Mouse (Mus musculus) gastrocnemius, adult 2 months (tissue): ENCODE measurements at regions not wholly inside any gene's neighbourhood (a gene's known extent, or its start where the extent isn't known, plus 50 kb on each side); places are given as distances from the start of the nearest gene placed in this dataset.
A peak's percentile ranks its signal among the peaks of the same experiment; 100 is the strongest.
"Not testable (repeated sequence)": the region's sequence is repeated elsewhere in the genome, so short reads cannot be mapped to it uniquely, and the experiment has no call there.

Experiments
- DNase-seq: peaks from one replicate; pipeline ENCODE4 v3.0.0; 2022
- H3K27ac ChIP-seq: fragments of 200-600 bp; 2 replicates; pipeline ENCODE4 v1.8.1; 2022; ENCODE audit warnings: mild to moderate bottlenecking
- H3K4me3 ChIP-seq: fragments of 200-600 bp; 2 replicates; pipeline ENCODE4 v1.8.1; 2022; ENCODE audit warnings: mild to moderate bottlenecking, moderate library complexity
- CTCF ChIP-seq: fragments of 200-600 bp; IDR thresholded peaks from 2 replicates; pipeline ENCODE4 v1.8.1; 2022; ENCODE audit warnings: antibody characterized with exemption, mild to moderate bottlenecking, moderate library complexity
- intact Hi-C: fragments of 180-260 bp; cut with DNase I; formaldehyde crosslinking; loops from one replicate; pipeline ENCODE4 v1.15.1; 2025

DNA sequence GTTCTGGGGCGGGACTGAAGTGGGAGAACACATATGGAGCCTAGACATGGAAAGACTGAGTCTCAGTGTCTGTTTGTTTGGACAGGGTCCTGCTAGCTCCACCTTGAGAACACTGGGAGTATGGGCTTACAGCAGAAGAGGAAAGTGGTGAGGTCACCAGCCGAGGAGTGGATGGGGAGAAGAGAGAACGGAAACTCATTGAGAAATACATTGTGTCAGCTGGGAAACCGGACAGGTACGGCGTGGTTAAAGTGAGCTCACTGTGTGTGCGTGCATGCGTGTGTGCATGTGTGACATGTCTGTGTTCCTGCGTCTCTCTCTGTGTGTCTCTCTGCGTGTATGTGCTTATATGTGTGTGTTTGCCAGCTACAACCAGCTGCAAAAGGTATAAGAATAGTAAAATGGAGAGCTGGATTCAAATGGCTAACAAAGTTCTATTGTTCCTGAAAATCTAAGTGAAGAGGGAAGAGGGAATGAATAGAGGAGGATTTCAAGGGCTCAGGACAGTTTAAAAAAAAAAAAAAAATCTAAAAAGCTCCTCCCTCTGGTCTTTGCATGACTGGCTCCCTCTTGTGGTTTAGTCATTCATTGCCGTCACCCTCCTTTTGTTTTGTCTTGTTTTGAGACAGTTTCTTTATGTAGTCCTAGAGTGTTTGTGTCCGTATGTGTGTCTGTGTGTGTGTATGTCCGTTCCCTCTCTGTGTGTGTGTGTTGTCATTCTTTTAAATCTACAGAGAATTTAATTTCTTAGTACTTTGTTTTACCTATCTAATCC lies 52.0 kb upstream of the Ak4 start:
- peak; percentile 86 for TF ChIP-seq CTCF
- intact Hi-C loops = loop anchor here (1.0 to 10.0 kb wide), 3 partner anchors 18 to 199 kb away; no protein-coding TSS in a partner anchor
- Histone ChIP-seq H3K27ac (peak overlapping the region; percentile 40; the same call in 1 of the 2 replicates), H3K4me3 (0 out of 2 replicates have a peak overlapping the region, but pooled peaks have one; percentile 11)
- peak; percentile 36 for DNase-seq

DNA sequence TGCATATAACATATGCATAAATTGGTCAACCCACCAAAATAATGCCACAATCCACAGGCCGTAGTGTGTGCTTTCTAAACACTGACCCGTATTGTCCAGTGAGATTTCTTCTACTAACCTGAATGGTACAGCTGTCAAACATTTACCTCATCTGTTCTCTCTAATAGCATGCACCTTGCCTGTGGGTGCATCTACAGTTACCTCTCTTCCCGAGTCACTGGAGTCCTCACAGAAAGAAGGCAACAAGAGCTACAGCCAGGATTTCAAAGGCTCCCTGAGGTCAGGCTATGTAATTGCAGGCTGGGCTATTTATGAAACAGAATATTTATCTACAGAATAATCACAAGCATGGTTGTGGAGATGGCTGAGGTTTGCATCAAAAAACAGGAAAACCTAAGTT lies 53.8 kb upstream of the Ak4 start:
- peak overlapping the region; percentile 49 for H3K27ac ChIP-seq
- intact Hi-C loops = loop anchor here (10.0 kb wide), 1 partner anchor 170 kb away; no protein-coding TSS in a partner anchor
- DNase-seq = no peak
- H3K4me3 ChIP-seq = no peak overlapping the region
- TF ChIP-seq CTCF = peak; percentile 25; the same call in 1 of the 2 replicates

GRCm38 (mm10) chr4:101364716-101365115 lies 54.4 kb upstream of the Ak4 start:
- DNase-seq = no peak
- H3K27ac ChIP-seq = peak overlapping the region; percentile 49
- TF ChIP-seq CTCF = no peak
- intact Hi-C loops = loop anchor here (10.0 kb wide), 1 partner anchor 170 kb away; no protein-coding TSS in a partner anchor
- H3K4me3 ChIP-seq = no peak overlapping the region

DNA sequence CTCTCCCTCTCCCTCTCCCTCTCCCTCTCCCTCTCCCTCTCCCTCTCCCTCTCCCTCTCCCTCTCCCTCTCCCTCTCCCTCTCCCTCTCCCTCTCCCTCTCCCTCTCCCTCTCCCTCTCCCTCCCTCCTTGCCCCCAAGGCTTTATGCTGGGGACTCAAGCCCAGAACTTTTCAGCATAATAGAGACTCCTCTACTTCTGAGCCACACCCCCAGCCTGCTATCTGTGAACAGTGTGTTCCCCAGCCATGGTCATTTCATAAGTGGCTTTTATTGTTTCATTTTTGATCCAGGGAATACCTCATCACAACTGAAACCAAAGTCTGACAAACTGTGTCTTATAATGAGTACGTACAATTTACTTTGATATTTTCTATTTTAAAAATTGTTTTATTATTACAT lies 55.8 kb upstream of the Ak4 start:
- intact Hi-C loops = loop anchor here (10.0 kb wide), 1 partner anchor 168 kb away; no protein-coding TSS in a partner anchor
- DNase-seq = not testable (repeated sequence)

DNA sequence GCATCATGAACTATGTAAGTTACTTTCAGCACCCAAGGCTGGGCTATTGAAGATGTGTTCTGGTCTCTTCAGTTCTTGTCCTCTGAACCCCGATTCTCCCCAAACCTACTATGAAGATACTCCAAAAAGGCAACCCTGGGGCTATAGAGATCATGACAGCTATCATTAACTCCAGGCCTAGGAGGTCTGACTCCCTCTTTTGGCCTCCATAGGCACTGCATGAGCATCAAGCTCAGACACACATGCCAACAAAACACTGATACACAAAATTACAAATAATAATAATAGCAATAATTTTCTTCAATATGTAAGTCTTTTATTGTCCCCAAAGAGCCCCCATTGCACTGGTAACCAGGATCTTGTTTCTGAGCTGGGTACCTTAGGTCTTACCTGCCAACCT lies 57.3 kb upstream of the Ak4 start:
- Histone ChIP-seq H3K4me3 (no peak overlapping the region), H3K27ac (no peak overlapping the region)
- no peak for DNase-seq
- TF ChIP-seq CTCF = peak; percentile 52
- intact Hi-C loops = loop anchor here (10.0 kb wide), 1 partner anchor 167 kb away; no protein-coding TSS in a partner anchor

More for the DNA sequence above, 55.8 kb upstream of the Ak4 start:
- not testable (repeated sequence) for H3K4me3 ChIP-seq, H3K27ac ChIP-seq

GRCm38 (mm10) chr4:101360296-101360695 lies 58.8 kb upstream of the Ak4 start:
- Histone ChIP-seq H3K4me3 (no peak overlapping the region), H3K27ac (no peak overlapping the region)
- intact Hi-C loops = loop anchor here (10.0 kb wide), 1 partner anchor 165 kb away; no protein-coding TSS in a partner anchor
- no peak for TF ChIP-seq CTCF
- DNase-seq = no peak

DNA sequence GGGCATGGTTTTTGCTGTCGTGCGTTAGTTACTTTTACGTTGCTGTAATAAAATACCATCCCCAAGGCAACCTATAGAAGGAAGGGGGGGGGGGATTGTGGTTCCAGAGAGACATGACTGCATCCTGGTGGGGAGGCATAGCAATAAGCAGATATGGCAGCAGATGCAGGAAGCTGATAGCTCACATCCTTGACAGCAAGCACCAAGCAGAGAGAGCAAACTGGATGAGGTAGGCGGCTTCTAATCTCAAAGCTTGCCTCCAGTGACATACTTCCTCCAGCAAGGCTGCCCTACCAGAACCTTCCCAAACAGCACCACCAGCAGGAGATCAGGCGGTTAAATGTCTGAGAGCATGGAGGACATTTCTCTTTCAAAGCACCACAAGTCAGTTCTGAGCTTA lies 60.0 kb upstream of the Ak4 start:
- DNase-seq = no peak
- no peak overlapping the region for H3K4me3 ChIP-seq
- intact Hi-C loops = loop anchor here (5.0 kb wide), 1 partner anchor 97 kb away; no protein-coding TSS in a partner anchor
- H3K27ac ChIP-seq = no peak overlapping the region
- TF ChIP-seq CTCF = no peak

- intact Hi-C loops = loop anchor here (5.0 kb wide), 1 partner anchor 96 kb away; no protein-coding TSS in a partner anchor
- no peak for DNase-seq
- H3K27ac ChIP-seq = peak overlapping the region; percentile 100; the same call in 1 of the 2 replicates
- H3K4me3 ChIP-seq = no peak overlapping the region
- TF ChIP-seq CTCF = no peak
Observed at GRCm38 (mm10) chr4:101358525-101358924, 60.6 kb upstream of the Ak4 start.

GRCm38 (mm10) chr4:101357923-101358322 lies 61.2 kb upstream of the Ak4 start:
- DNase-seq = no peak
- intact Hi-C loops = loop anchor here (5.0 kb wide), 1 partner anchor 96 kb away; no protein-coding TSS in a partner anchor
- no peak for TF ChIP-seq CTCF
- Histone ChIP-seq H3K27ac (peak overlapping the region; percentile 100), H3K4me3 (peak overlapping the region; percentile 94)

GRCm38 (mm10) chr4:101356954-101357891 lies 61.9 kb upstream of the Ak4 start:
- H3K4me3 ChIP-seq = peak overlapping the region; percentile 94
- intact Hi-C loops = loop anchor here (5.0 kb wide), 1 partner anchor 95 kb away; no protein-coding TSS in a partner anchor
- peak overlapping the region; percentile 100 for H3K27ac ChIP-seq
- peak; percentile 27 for DNase-seq
- TF ChIP-seq CTCF = no peak

GRCm38 (mm10) chr4:101356093-101356953 lies 62.8 kb upstream of the Ak4 start:
- TF ChIP-seq CTCF = peak; percentile 29
- Histone ChIP-seq H3K27ac (peak overlapping the region; percentile 100), H3K4me3 (peak overlapping the region; percentile 94)
- peak; percentile 97 for DNase-seq
- intact Hi-C loops = loop anchor here (5.0 kb wide), 1 partner anchor 94 kb away; no protein-coding TSS in a partner anchor
